Mouse (Mus musculus) R1 (cell line): ENCODE results near the gene Rnasek.
A peak's percentile ranks its signal among the peaks of the same experiment; 100 is the strongest.

Source experiments
- DNase-seq: peaks from one replicate; pipeline ENCODE4 v3.0.0-alpha.2; 2018; ENCODE audit warnings: low read depth, low spot score

Gene Rnasek

GRCm38 (mm10) chr11:70236717-70237116 is 2.9 kb downstream of the Rnasek start:
- no peak for DNase-seq

GRCm38 (mm10) chr11:70235254-70235900 is 4.3 kb downstream of the Rnasek start:
- no peak for DNase-seq

DNA sequence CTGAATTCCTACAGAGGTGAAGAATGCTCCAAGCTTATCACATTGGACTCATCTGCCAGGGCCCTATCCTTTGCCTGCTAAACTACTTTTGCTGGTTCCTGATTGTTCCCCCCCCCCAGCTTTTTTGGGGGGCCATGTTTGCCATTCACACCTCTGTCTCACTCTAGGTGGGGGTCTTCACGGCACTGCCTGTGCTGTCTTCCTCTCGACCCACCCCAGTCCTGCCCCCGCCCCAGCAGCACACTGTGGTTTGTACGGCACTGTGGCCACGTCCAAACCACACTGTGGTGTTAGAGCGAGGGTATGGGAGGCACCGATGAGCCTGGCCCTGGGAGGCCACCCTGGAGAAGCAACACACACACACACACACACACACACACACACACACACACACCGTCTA is 5.1 kb downstream of the Rnasek start:
- no peak for DNase-seq

GRCm38 (mm10) chr11:70234037-70234436 is 5.6 kb downstream of the Rnasek start:
- no peak for DNase-seq

- DNase-seq = no peak
Measured at GRCm38 (mm10) chr11:70233016-70233415, 6.6 kb downstream of the Rnasek start.

DNA sequence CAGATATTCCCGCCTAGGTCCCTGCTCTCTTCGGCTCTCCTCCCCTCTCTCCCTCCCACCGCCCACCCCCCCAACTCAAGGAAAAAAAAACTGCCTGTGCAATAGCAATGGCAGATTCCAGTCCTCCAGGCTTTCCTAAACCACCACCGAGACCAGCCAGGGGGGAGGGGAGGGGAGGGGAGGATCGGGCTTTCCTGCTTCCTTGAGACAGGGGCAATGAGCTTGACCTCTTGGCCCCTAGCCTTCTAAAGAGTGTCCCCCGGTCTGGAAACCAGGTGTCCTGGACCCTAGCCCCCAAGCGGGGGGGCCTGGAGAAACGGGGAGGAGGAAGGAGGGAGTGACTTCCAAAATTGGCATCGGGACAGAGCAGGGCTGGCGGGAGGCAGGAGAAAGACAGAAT is 7.1 kb downstream of the Rnasek start:
- peak; percentile 79 for DNase-seq

- peak; percentile 87 for DNase-seq
Measured at GRCm38 (mm10) chr11:70230239-70230727, 9.4 kb downstream of the Rnasek start.

- peak; percentile 53 for DNase-seq
Measured at GRCm38 (mm10) chr11:70229260-70230010, 10.2 kb downstream of the Rnasek start, which contains the start of gene Bcl6b. Gene Bcl6b (minus strand): TSS chr11:70229798.

DNA sequence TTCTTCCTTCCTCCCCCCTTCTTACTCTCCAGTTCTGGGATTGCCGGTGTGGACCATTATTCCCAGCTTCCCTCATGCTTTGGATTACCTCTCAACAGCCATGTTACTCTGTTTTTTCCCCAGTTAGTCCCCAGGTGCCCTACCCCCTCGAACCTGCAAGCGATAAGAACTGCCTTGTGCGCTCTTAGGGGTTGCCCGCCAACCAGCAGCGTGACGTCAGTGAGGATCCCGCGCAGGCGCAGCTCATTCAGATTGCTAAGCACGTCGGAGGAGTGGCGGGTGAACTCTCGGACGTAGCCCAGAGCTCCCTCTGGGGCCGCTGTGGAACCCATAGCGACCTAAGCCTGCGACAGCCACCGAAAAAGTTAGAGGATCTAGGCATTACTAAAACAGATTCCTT is 10.8 kb downstream of the Rnasek start:
- DNase-seq = peak; percentile 93

DNA sequence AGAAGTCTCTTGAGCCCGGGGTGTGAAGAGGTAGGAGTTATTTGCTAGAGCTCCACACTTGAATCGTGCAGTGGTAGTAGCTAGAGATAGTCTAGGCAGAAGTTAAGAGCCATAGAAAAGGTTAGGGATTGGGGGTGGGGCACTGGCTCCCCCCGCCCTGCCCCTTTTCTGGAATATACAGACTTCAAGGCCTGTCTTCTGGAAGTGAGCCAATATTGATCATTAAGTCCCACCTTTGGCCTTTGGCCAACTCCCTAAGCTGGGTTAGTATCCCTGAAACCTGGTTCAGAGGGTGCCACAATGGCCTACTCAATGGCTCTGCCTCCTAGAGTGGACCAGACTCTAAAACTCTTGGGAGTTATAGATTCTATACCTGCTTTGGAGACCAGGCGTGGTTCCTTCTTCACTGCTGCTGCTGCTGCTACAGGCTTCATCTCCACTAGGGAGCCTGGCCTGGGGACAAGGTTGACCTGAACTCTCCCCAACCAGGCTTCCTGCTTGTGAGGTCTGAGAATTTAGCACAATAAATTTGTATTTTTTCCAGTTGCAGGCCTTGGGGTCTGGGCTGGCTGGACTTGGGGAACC is 11.9 kb downstream of the Rnasek start:
- DNase-seq = no peak

DNA sequence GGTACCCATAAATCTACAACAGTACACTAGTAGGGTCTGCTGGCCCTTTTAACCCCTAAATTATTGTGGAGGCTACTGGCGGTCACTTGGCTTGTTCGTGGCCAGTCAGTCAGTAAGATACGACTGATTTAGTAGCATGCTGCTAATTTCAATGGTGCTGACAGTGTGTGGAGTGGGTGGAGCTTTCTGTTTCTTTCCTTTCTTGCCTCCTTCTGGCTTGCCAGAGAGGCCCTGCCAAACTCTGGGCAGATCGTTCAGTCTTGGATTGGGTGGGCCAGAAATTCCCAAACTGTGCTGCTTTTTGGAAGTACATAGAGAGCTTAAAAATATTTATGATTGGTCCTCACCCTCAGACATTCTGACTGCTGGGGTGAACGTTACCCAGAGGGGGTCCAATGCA is 12.5 kb downstream of the Rnasek start:
- no peak for DNase-seq

GRCm38 (mm10) chr11:70226602-70226890 is 13.1 kb downstream of the Rnasek start:
- DNase-seq = no peak

DNA sequence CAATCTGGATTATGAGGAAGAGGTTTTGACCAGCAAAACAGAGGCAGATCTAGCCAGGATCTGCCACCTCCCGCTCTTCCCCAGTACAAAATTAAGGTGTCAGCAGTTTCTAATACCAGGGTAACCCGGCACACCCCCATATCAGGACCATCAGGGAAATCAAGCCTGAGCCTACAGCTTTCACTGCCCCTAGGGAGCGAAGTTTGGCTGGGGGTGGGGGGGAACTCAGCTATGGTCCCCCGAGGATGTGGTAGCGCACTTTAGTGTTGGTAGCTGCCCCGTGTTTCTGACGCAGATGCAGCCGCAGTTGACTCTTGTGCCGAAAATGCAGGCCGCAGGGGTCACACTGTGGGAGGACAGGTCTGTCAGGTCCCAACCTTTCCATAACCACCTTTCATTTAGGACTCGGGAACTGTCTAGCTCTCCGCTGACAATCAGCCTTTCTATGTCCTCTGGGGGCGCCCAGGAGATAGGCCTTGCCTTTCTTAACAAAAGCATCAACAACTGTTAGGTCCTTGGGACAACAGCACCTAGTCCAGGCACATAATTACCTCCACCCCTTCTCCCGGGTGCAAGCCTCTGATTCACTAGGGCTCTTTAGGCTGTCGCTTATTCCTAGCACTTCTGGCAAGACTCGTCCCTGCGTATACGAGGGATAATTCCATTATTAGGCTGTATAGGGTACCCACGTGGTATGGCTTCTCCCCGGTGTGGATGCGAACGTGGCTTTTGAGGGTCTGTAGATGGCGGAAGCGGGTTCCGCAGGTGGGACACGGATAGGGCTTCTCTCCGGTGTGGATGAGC is 13.6 kb downstream of the Rnasek start:
- DNase-seq = peak; percentile 51

GRCm38 (mm10) chr11:70223724-70224123 is 15.9 kb downstream of the Rnasek start:
- DNase-seq = no peak

- peak; percentile 76 for DNase-seq
Measured at GRCm38 (mm10) chr11:70221603-70222500, 17.8 kb downstream of the Rnasek start.

DNA sequence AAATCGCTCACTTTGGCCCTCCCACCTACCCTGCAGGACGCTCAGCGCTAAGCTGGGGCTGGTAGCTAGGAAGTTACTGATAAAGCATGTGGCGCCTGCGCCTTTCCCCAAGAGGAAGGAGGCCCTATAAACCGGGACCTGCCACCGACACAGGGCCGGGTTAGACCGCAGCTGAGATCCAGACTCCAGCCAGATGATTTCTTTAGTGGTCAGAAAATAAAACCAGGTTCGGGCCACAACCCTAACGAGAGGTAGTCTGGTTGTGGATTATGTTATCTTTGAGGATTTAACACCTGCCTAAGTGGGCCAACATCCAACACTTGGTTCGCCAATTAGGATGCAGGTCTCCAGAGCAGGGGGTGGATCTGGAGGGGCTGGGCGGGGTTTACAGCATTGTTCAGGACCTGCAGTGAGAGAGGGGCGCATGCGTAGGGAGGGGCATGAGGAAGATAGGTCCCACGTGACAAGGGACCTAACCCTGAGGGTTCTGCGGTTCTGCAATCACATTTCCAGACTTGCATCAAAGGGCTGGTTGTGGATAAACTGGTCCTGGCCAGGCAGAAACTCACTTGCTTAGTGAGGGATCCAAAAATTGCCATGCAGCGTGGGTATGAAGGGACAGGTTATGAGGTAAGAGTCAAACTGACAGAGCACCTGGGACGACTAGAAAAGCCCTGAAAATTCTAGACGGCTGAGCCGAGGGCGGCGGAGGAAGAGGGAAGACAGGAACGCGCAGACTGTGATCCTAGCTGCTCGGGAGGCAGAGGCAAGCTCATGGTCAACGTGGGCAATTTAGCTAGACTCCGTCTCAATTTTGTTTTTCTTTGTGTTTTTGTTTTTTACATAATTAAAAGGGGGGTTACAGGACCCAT is 18.7 kb downstream of the Rnasek start, which contains the start of gene Slc16a13:
Slc16a13 (minus strand) TSS at position 334 of the 872 bp plus-strand sequence.
- peak; percentile 99 for DNase-seq

DNA sequence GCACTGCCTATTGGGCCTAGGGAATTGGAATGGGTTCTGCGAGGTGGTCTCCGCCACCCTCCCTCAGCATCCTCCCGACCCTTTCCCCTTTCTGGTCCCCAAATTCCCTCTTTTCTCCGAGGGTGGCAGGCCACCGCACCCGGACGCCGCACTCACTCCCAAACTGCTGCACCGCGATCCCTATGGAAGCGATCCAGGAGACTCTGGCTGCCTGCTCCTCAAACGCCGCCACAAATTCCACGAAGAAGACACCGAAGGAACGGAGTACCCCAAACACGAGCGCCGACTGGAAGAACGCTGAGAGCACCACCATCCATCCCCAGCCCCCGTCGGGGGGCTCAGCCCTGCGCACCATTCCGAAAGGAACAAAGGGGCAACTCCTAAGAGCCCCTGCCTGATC is 19.3 kb downstream of the Rnasek start:
- no peak for DNase-seq

GRCm38 (mm10) chr11:70219873-70220272 is 19.8 kb downstream of the Rnasek start:
- no peak for DNase-seq

DNA sequence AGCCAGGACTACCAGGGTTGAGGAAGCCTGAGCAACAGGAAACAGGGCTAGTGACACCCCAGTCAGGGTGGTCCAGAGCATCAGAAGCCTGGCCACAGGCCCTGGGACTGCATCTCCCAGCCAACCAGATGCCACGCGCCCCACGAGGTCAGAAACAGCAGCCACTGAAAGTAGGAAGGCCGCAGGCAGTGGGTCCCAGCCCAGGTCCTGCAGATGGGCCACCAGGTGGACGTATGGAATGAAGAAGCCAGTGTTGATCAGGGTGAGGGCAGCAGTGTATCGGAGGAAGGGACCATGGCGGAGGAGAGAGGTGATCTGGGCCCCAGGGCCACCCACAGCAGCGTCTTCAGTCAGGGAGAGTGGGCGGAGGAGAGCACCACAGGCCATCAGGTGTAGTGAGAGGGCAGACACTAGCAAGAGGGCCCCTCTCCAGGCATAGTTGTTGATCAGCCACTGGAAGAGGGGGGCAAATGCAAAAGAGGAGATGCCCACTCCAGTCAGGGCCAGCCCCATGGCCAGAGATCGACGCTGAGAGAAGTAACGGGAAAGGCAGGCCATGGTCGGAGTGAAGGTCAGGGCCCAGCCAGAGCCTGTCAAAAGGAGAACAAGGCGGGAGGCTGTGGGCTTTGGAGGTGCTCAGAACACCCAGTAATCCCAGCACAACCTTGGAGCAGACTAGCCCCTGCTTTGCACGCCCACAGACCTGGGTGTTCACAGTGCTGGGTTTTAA is 20.7 kb downstream of the Rnasek start:
- DNase-seq = no peak
